Mouse (Mus musculus) layer of hippocampus, adult 2 months (tissue): ENCODE results near the gene Xiap. TPM values are rescaled to one million over a fixed set of nuclear protein-coding genes. Genes with fewer than 3 reads are reported as not detected.

Experiments
- DNase-seq, 2 experiments: peaks; one replicate each; pipeline ENCODE4 v3.0.0; 2022; ENCODE audit warnings: low spot score in 2 of 2
- H3K27ac ChIP-seq: fragments of 200-600 bp; 2 replicates; pipeline ENCODE4 v1.8.1; 2022
- H3K4me3 ChIP-seq: fragments of 200-600 bp; 2 replicates; pipeline ENCODE4 v1.8.1; 2022; ENCODE audit warnings: mild to moderate bottlenecking
- CTCF ChIP-seq: fragments of 200-600 bp; conservative IDR thresholded peaks from 2 replicates; pipeline ENCODE4 v1.8.1; 2022; ENCODE audit warnings: antibody characterized with exemption, mild to moderate bottlenecking, moderate library complexity
- total RNA-seq, 2 experiments: library from RNA; stranded (reverse); gene quantifications; 2 replicates each; pipeline ENCODE4 v1.2.3; 2021

Xiap gene
- total RNA-seq, 2 experiments from 2014 or later, result 46.1 to 51.7 TPM

DNA sequence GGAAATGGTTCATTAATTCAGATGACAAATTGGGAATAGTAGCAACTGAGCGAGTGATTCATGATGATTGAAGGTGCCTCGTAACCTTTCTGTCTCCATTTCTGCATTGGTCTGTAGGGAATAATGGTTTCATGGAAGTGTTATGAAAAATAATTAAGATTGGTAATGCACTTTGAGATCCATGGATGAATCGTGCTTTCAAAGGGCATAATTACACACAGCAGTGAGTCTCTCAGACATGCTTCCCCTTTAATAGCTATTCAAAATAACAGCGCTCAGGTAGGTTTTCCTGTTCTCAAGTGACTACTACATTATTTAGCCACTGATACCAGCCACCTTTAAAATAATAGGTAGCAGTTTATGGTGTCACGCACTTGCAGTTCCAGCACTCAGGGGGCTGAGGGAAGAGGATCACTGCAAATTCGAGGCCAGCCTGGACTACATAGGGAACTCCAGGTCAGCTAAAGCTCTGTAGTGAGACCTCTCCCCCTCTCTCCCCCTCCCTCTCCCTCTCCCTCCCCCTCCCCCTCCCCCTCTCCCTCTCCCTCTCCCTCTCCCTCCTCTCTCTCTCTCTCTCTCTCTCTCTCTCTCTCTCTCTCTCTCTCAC lies 60.1 kb downstream of the Xiap start:
- Histone ChIP-seq H3K4me3 (no peak overlapping the region), H3K27ac (no peak overlapping the region)
- no peak for TF ChIP-seq CTCF
- no peak for DNase-seq

DNA sequence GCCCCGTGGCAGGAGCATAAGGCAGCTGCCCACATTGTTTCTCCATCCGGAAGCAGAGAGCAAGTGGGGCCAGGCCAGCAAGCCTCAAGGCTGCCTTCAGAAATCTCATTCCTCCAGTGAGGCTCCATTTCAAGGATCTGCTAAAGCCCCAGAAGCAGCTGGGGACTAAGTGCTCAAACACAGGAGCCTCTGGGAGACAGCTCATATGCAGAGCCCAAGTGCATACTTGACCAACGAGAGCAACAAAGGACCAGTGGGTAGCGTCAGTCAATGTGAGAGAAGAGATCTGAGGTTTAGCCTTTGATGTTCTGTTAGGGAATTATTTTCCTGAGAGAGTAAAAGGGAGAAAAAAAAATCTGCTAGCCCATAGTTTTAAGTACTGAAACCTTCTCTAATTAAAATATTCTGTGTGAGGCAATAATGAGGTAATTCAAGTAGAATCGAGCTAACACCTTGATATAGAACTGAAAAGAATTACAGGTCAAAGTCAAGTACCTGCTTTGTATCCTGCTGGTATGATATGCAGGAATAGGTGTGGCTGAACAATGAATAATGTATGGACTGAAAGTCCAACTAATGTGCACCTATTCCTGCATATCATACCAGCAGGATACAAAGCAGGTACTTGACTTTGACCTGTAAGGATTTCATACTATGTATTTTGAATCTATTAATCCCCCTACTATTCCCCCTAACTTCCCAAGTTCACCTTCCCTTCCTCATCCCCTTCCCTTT lies 65.7 kb downstream of the Xiap start:
- no peak for TF ChIP-seq CTCF
- H3K27ac ChIP-seq, result no peak overlapping the region
- no peak overlapping the region for H3K4me3 ChIP-seq
- DNase-seq, result no peak

DNA sequence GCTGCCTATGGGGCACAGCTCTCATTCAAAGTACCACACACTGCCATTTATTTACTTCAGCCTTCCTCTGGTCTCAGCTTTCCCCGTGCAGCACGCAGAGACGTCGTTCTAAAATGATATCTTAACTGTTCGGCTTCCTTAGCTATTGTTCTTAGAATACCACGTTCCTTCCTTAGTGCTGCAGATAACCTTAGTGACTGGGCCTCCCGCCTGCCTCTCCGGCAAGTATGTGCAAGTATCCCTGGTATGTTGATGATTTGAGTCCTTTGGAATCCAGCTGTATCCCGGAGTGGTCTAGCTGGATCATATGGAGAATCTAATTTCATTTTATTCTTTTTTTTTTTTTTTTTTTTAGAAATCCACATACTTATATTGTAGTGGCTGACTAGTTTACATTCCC lies 80.4 kb downstream of the Xiap start:
- H3K4me3 ChIP-seq, result no peak overlapping the region
- no peak for TF ChIP-seq CTCF
- no peak for DNase-seq
- H3K27ac ChIP-seq, result no peak overlapping the region

GRCm38 (mm10) chrX:42142620-42143019 lies 83.1 kb downstream of the Xiap start:
- no peak for TF ChIP-seq CTCF
- H3K4me3 ChIP-seq, result no peak overlapping the region
- H3K27ac ChIP-seq, result no peak overlapping the region
- no peak for DNase-seq

DNA sequence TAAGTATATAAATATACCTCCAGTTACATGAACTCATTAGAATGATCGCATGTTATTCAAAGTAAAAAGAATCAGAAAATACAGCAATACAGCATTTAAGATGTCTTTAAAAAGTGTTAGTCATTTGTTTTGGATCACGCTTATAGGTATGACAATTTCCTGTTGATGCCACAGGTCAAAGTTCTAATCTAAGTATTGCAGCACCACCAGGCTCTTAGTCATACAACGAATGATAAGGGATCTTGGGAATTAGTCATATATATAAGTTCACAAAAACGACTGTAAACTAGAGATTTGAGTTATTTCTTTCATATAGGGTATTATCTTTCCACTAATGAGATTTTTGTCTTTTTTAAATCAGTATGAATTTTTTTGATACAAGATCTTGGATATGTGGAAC lies 84.5 kb downstream of the Xiap start:
- H3K4me3 ChIP-seq, result no peak overlapping the region
- no peak for TF ChIP-seq CTCF
- no peak for DNase-seq
- no peak overlapping the region for H3K27ac ChIP-seq

DNA sequence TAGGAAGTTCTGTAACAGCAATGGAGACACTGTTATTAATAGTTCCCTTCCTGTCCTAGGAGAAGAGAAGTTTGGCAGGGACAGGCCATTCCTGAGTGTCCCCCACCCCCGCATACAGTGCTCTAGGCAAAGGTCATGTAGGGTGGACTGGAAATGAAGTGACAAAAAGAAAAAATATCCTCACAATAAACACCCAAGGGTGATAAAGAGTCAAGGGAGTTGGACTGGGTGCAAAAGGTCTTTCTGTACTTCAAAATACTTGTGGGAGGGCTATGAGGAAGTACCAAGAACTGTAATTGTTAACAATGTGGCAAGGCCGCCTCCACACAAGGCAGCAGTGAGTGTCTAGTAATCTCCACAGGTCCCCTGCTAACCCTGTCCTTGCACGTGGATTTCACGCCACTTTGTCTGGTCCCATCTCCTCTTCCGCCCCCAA lies 88.6 kb downstream of the Xiap start:
- no peak for TF ChIP-seq CTCF
- Histone ChIP-seq H3K27ac (peak overlapping the region; percentile 95), H3K4me3 (no peak overlapping the region)
- DNase-seq, result no peak

GRCm38 (mm10) chrX:42148788-42149556 lies 89.5 kb downstream of the Xiap start, which contains the start of gene Stag2:
Stag2 (plus strand) TSS chrX:42149317.
- peak within 1 kb of the TSS; percentile 68 for H3K4me3 ChIP-seq
- DNase-seq, result peak; percentile 77 to 84
- H3K27ac ChIP-seq, result peak within 1 kb of the TSS; percentile 99
- peak; percentile 82 for TF ChIP-seq CTCF

GRCm38 (mm10) chrX:42149557-42150345 lies 90.3 kb downstream of the Xiap start:
- peak in 1 of 2 experiments; percentile 34 for DNase-seq
- H3K27ac ChIP-seq, result peak overlapping the region; percentile 99
- peak overlapping the region; percentile 68 for H3K4me3 ChIP-seq
- no peak for TF ChIP-seq CTCF

DNA sequence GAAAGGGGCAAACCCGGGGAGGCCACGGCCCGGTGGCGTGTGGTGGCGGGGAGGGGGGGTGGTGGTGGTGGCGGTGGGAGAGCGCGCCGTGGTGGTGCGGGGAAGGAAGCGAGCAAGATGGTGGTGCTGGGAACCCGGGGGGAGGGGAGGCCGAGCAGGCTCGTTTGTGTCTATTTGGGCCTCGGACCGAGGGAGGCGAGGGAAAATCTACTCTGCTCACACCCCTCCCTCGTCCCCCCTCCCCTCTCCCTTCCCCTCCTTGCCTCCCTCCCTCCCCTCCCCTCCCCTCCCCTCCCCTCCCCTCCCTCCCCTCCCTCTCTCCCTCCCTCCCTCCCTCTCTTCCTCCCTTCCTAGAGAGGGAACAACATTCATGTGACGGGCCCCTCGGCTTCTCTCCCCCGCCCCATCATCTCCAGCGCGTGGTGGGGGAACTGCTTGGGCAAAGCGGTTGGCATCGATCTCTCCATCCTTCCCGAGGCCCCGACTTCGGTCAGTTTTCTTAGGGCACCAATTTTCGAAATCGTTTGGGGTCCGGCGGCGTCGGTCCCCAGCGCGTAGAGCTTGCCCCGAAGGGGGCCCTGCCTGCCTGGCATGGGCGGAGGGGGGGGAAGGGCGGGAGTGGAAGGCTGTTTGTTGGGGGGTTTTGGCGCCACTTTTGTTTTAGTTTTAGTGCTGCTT lies 91.0 kb downstream of the Xiap start:
- peak overlapping the region; percentile 99 for H3K27ac ChIP-seq
- peak overlapping the region; percentile 68 for H3K4me3 ChIP-seq
- DNase-seq, result peak; percentile 67 to 69
- no peak for TF ChIP-seq CTCF

GRCm38 (mm10) chrX:42151024-42151754 lies 91.7 kb downstream of the Xiap start:
- H3K4me3 ChIP-seq, result peak overlapping the region; percentile 63
- H3K27ac ChIP-seq, result peak overlapping the region; percentile 89
- TF ChIP-seq CTCF, result no peak
- no peak for DNase-seq

DNA sequence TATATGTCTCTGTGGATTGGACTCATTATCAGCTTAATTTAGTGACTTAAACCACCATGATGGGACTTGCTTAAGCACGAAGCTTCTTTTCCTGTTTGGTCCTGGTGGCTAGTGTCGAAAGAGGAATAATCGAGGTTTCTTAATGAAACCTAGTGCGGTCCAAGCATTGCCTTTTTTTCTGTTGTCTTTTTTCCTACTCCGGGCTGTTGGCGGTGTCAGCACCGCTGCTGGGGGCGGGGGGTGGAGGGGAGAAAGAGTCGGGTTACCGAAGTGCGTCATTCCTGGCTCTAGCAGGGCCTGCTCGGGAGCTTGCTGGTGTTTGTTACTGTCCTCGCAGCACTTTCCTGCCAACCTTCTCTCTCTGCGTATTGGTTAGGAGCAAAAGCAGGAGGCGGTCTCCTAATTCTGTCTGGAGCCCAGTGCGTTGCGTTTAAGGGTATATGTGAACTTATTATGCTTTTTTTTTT lies 92.5 kb downstream of the Xiap start:
- TF ChIP-seq CTCF, result no peak
- Histone ChIP-seq H3K4me3 (peak overlapping the region; percentile 63), H3K27ac (peak overlapping the region; percentile 89)
- peak; percentile 70 to 80 for DNase-seq
